Mouse (Mus musculus) neural tube, embryonic 15.5 days (tissue): Measurements from ENCODE around the gene Camk1g. TPM values are rescaled to one million over a fixed set of nuclear protein-coding genes. Genes with fewer than 3 reads are reported as not detected.

Experiments
- ATAC-seq: fragments of 200-750 bp; cut with Nextera tagmentation; 2 replicates; pipeline ENCODE4 v1.8.0; 2017; ENCODE audit warnings: mild to moderate bottlenecking, moderate TSS enrichment, moderate library complexity; ENCODE audit not compliant: low FRiP score
- H3K27ac ChIP-seq: fragments of 300-500 bp; sonication (generic); replicated peaks from 2 replicates; pipeline ENCODE4 v1.5.1; 2015; ENCODE audit warnings: mild to moderate bottlenecking, inconsistent platforms
- H3K27me3 ChIP-seq: fragments of 300-500 bp; sonication (generic); replicated peaks from 2 replicates; pipeline ENCODE4 v1.6.1; 2015; ENCODE audit warnings: inconsistent platforms
- H3K36me3 ChIP-seq: fragments of 300-500 bp; sonication (generic); 2 replicates; pipeline ENCODE4 v1.6.1; 2015; ENCODE audit warnings: inconsistent platforms
- H3K4me1 ChIP-seq: fragments of 300-500 bp; sonication (generic); 2 replicates; pipeline ENCODE4 v1.6.1; 2015; ENCODE audit warnings: inconsistent platforms
- H3K4me2 ChIP-seq: fragments of 300-500 bp; sonication (generic); 2 replicates; pipeline ENCODE4 v1.6.1; 2015; ENCODE audit warnings: inconsistent platforms, mild to moderate bottlenecking, moderate library complexity
- H3K4me3 ChIP-seq: fragments of 300-500 bp; sonication (generic); replicated peaks from 2 replicates; pipeline ENCODE4 v1.5.1; 2015; ENCODE audit warnings: mild to moderate bottlenecking, inconsistent platforms
- H3K9ac ChIP-seq: fragments of 300-500 bp; sonication (generic); replicated peaks from 2 replicates; pipeline ENCODE4 v1.6.1; 2015; ENCODE audit warnings: mild to moderate bottlenecking, inconsistent platforms
- H3K9me3 ChIP-seq: fragments of 300-500 bp; sonication (generic); replicated peaks from 2 replicates; pipeline ENCODE4 v1.6.1; 2016; ENCODE audit warnings: inconsistent platforms
- WGBS: fragments of 180-500 bp; shearing (Covaris S2); methylation state at CpG from one replicate; pipeline ENCODE4 v1.1.7; 2015; ENCODE audit warnings: mixed read lengths; 5-methylcytosine and 5-hydroxymethylcytosine counted together
- polyA plus RNA-seq: library from polyadenylated mRNA; unstranded; fragments of >200 nt; fragmentation: Nextera tagmentation; extraction: Ambion mirVana; gene quantifications from 2 replicates; pipeline ENCODE4 v1.2.1, GENCODE M21; 2015

Camk1g gene
- polyA plus RNA-seq, 1 experiment from 2014 or later: 49.5 TPM

DNA sequence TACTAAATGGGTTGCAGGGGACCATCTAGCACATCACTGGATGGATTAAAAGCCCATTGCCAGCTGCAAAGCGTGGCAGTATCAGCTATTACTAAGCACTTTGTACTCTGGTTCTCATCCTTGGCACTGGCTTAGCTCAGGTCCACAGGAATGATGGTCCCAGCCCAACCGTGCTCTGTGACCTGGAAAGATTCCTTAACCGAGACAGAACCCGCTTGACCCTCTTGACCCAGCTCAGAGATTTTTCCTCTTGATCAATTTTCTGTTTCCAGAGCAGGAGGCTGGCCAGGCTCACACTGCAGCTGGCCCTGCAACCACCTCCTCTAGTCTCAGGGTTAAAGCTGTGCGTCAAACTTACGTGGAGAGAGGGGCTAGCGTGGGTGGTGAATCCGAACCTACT, 1.0 kb downstream of the Camk1g start:
- peak overlapping the region; percentile 76; the same call in 1 of the 2 replicates for H3K27ac ChIP-seq
- no peaks in the 10 kb centered on the region for H3K36me3 ChIP-seq
- WGBS: 40% methylated on average over 8 of the region's 8 CpGs
- H3K4me1 ChIP-seq: peaks cover 41% of the 10 kb centered on the region
- peak overlapping the region; percentile 57 for H3K4me3 ChIP-seq
- no peaks in the 10 kb centered on the region for H3K27me3 ChIP-seq
- ATAC-seq: no peak
- peak overlapping the region; percentile 79 for H3K4me2 ChIP-seq
- peak overlapping the region; percentile 64 for H3K9ac ChIP-seq
- no peaks in the 10 kb centered on the region for H3K9me3 ChIP-seq

DNA sequence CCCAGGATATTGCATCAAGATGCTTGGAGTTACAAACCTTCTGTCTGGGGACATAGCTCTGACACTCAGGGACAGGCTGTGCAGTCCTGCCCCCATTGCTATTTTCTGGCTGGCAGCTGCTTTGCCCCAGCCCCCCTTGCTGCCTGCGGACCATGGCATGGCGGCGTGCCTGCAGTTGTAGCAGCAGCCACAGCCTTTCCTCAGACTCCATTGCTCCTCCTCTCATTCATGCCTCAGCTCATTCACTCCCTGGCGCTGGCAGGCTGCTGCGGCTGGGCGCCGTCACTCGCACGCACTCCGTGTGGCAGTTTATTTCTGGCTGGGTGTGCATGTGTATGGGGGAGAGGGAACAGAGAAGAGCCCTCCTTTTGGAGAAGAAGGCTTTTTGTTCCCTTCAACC, 2.0 kb downstream of the Camk1g start:
- Histone ChIP-seq H3K4me2 (peak overlapping the region; percentile 79), H3K4me3 (peak overlapping the region; percentile 57), H3K9ac (peak overlapping the region; percentile 46), H3K4me1 (peaks cover 42% of the 10 kb centered on the region), H3K27ac (peak overlapping the region; percentile 84), H3K9me3 (no peaks in the 10 kb centered on the region), H3K27me3 (no peaks in the 10 kb centered on the region), H3K36me3 (no peaks in the 10 kb centered on the region)
- peak; percentile 55; the same call in 1 of the 2 replicates for ATAC-seq
- WGBS: 11% methylated on average over 10 of the region's 10 CpGs

DNA sequence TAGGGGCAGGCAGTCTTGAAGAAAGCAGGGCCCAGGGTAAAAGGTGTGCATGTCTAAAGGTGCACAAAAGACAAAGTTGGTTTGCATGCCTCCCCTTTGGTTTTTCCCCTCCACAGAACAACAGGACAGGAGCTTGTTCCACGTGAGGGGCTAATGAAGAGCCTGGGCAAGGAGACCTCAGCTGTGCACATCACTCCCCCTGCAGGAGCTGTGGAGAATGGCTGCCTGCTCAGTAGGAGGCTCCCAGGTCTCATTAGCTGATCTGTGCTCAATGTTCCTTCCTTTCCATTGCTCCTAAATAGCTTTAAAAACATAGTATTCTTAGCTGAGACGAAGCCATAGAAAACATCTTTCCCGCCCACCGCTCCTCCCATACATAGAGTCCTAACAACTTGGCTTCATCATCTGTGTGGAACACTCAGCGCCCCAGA, 6.3 kb downstream of the Camk1g start:
- Histone ChIP-seq H3K27ac (no peak overlapping the region), H3K27me3 (no peaks in the 10 kb centered on the region), H3K4me1 (peaks cover 26% of the 10 kb centered on the region), H3K4me2 (no peak overlapping the region), H3K36me3 (peaks cover 26% of the 10 kb centered on the region), H3K9me3 (no peaks in the 10 kb centered on the region), H3K4me3 (no peak overlapping the region), H3K9ac (no peak overlapping the region)
- 67% methylated on average over 5 of the region's 5 CpGs for WGBS
- no peak for ATAC-seq

DNA sequence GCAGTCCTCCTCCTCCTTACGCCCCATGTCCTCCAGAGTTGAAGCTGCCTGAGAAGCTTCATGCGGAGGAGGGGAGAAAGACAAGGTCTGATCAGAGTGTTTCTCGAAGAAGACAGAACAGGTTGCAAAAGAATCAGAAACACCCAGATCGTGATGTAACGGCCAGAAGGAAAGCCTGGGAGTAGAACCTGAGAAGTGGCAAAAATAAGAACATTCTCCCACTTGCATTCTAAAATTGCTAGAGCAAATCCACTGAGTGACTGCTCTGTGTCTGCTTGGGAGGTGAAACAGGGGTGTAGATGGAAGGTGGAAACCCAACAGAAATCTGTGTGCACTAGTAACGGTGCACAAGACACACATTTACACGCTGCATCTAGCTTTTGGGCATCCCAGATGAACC, 8.0 kb downstream of the Camk1g start:
- 91% methylated on average over 7 of the region's 7 CpGs for WGBS
- Histone ChIP-seq H3K4me1 (peaks cover 8% of the 10 kb centered on the region), H3K27me3 (no peaks in the 10 kb centered on the region), H3K36me3 (peaks cover 37% of the 10 kb centered on the region), H3K9me3 (no peaks in the 10 kb centered on the region), H3K4me3 (no peak overlapping the region), H3K9ac (no peak overlapping the region), H3K4me2 (no peak overlapping the region), H3K27ac (no peak overlapping the region)
- no peak for ATAC-seq

DNA sequence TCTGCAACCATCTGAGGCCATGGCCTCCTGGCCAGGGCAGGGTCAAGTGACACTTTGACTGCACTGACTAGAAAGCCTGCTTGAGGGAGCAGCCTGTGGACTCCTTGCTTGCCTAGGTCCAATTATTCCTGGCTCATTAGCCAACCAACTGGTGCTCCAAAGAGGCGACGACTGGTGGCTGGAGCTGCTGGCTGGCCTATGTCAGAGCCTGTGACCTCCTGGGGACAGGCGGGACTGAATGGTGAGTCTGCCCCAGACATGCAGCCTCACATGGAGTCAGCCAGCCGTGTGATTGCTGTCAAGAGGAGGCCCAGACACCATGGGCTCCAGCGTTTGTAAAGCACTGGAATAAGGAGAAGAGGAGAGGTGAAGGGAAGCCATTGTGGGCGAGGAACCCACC, 8.9 kb downstream of the Camk1g start:
- ATAC-seq: no peak
- Histone ChIP-seq H3K4me2 (no peak overlapping the region), H3K27me3 (no peaks in the 10 kb centered on the region), H3K9ac (no peak overlapping the region), H3K4me3 (no peak overlapping the region), H3K27ac (no peak overlapping the region), H3K4me1 (peaks cover 3% of the 10 kb centered on the region), H3K9me3 (no peaks in the 10 kb centered on the region), H3K36me3 (peaks cover 41% of the 10 kb centered on the region)
- 30% methylated on average over 6 of the region's 6 CpGs for WGBS

DNA sequence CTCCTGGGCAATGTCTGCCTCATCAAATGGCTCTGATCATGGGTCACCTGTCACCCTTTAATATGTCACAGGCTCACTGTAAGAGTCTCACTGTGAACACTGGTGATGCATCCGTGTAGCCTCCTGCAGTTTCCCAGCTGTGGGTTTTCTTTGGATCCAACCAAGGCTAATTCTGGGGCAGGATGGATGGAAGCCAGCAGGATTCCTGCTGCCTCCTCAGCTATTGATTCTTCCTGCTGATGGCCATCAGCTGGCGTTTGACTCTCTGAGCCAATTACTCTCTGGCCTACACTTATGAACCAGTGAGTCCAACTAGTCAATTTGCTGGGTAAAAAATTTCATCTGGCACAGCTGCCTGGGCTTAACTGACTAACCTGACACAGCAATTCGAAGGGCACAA, 10.9 kb downstream of the Camk1g start:
- WGBS: 63% methylated on average over 3 of the region's 3 CpGs
- Histone ChIP-seq H3K9me3 (no peaks in the 10 kb centered on the region), H3K9ac (no peak overlapping the region), H3K4me1 (peaks cover 2% of the 10 kb centered on the region), H3K4me2 (no peak overlapping the region), H3K27me3 (no peaks in the 10 kb centered on the region), H3K4me3 (no peak overlapping the region), H3K27ac (no peak overlapping the region), H3K36me3 (peaks cover 57% of the 10 kb centered on the region)
- ATAC-seq: no peak

DNA sequence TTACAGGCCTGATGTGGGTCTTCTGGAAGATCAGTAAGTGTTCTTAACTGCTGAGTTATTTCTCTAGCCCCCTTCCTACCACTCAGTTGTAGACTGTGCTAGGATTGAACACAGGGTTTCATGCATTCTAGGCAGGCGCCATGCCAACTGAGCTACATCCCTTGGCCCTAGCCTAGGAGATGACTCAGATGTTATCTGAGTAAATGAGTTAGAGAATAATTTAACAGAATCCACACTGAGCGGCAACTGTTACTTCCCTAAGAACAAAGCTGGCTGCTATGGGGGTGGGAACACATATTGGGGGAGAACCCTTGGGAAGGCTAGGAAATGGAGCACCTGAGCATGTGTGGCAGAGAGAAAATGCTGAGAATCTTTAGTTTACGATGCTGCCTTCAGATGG, 18.5 kb downstream of the Camk1g start:
- 79% methylated on average over 3 of the region's 3 CpGs for WGBS
- H3K9me3 ChIP-seq: no peaks in the 10 kb centered on the region
- no peak overlapping the region for H3K9ac ChIP-seq
- H3K4me1 ChIP-seq: no peaks in the 10 kb centered on the region
- peaks cover 90% of the 10 kb centered on the region for H3K36me3 ChIP-seq
- H3K27me3 ChIP-seq: no peaks in the 10 kb centered on the region
- H3K4me2 ChIP-seq: no peak overlapping the region
- no peak overlapping the region for H3K4me3 ChIP-seq
- no peak overlapping the region for H3K27ac ChIP-seq
- no peak for ATAC-seq

DNA sequence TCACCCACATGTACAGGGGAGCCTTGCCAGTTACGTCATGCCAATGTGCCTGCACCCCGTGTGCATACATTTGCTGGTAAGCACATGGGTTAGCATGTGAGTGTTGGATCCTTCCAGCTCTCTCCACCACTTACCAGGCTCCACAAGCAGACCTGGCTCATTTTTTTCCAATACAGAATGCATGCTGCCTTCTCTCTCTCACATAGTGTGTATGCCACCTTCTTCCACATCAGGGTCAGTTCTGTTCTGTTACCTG, 19.6 kb downstream of the Camk1g start:
- Histone ChIP-seq H3K4me3 (no peak overlapping the region), H3K4me2 (no peak overlapping the region), H3K4me1 (no peaks in the 10 kb centered on the region), H3K36me3 (peaks cover 81% of the 10 kb centered on the region), H3K9ac (no peak overlapping the region), H3K27me3 (no peaks in the 10 kb centered on the region), H3K27ac (no peak overlapping the region), H3K9me3 (no peaks in the 10 kb centered on the region)
- WGBS: 95% methylated on average over 2 of the region's 2 CpGs
- no peak for ATAC-seq

DNA sequence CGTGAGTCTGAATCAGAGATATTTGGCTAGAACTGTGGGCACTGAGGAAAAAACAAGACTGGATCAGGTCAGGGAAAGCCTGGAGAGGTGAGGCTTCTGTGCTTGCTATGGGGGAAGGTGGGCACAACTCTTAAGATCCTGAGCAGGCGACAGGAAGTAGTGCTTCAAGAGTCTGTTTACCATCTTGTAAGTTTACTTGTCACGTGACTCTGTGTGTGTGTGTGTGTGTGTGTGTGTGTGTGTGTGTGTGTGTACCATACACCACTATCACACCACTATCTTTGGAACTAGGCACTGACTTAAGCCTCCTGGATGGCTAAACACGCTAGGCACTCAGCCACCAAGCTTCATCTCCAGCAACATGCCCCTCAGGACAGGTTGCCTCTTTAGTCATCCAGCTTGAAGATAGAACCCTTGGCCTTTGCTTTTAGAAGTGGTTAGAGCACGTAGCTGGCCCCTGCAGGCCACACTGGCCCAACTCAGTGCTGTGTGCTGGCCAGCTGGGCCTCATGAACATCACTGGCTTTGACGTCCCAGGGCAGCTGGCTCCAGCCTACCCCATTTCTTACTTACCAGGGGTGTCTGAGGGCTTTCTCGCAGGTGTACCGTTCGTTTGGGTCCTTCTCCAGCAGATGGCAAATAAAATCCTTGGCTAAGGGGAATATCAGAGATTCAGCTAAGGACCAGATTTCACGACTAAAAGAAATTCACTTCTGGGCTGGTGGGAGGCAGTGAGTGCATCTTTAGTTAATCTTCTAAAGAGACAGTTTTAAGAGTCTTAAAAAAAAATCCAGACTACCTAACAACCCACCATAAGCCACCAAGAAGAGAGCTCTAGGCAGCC, 20.2 kb downstream of the Camk1g start:
- 85% methylated on average over 10 of the region's 10 CpGs for WGBS
- no peak for ATAC-seq
- H3K4me2 ChIP-seq: no peak overlapping the region

GRCm38 (mm10) chr1:193348261-193348962, 21.7 kb downstream of the Camk1g start:
- no peak overlapping the region for H3K4me3 ChIP-seq
- WGBS: 86% methylated on average over 9 of the region's 9 CpGs
- H3K9me3 ChIP-seq: no peaks in the 10 kb centered on the region
- no peak overlapping the region for H3K9ac ChIP-seq
- H3K27ac ChIP-seq: no peak overlapping the region
- no peak overlapping the region for H3K4me2 ChIP-seq
- H3K36me3 ChIP-seq: peaks cover 64% of the 10 kb centered on the region
- no peak for ATAC-seq
- H3K4me1 ChIP-seq: no peaks in the 10 kb centered on the region
- H3K27me3 ChIP-seq: no peaks in the 10 kb centered on the region

More for the DNA sequence above, 20.2 kb downstream of the Camk1g start:
- no peaks in the 10 kb centered on the region for H3K4me1 ChIP-seq
- no peaks in the 10 kb centered on the region for H3K9me3 ChIP-seq
- H3K36me3 ChIP-seq: peaks cover 77% of the 10 kb centered on the region
- no peak overlapping the region for H3K4me3 ChIP-seq
- no peak overlapping the region for H3K27ac ChIP-seq
- H3K9ac ChIP-seq: no peak overlapping the region
- H3K27me3 ChIP-seq: no peaks in the 10 kb centered on the region

- peaks cover 50% of the 10 kb centered on the region for H3K36me3 ChIP-seq
- no peaks in the 10 kb centered on the region for H3K4me1 ChIP-seq
- WGBS: 68% methylated on average over 3 of the region's 3 CpGs
Measured at GRCm38 (mm10) chr1:193346908-193347307, 23.2 kb downstream of the Camk1g start.

GRCm38 (mm10) chr1:193344976-193345375, 25.1 kb downstream of the Camk1g start:
- Histone ChIP-seq H3K4me2 (no peak overlapping the region), H3K4me1 (no peaks in the 10 kb centered on the region), H3K9ac (no peak overlapping the region), H3K27me3 (no peaks in the 10 kb centered on the region), H3K27ac (no peak overlapping the region), H3K4me3 (no peak overlapping the region), H3K36me3 (peaks cover 32% of the 10 kb centered on the region), H3K9me3 (no peaks in the 10 kb centered on the region)
- no peak for ATAC-seq
- 40% methylated on average over 2 of the region's 2 CpGs for WGBS

More at GRCm38 (mm10) chr1:193346908-193347307, 23.2 kb downstream of the Camk1g start:
- Histone ChIP-seq H3K4me3 (no peak overlapping the region), H3K9ac (no peak overlapping the region), H3K27me3 (no peaks in the 10 kb centered on the region), H3K4me2 (no peak overlapping the region), H3K9me3 (no peaks in the 10 kb centered on the region), H3K27ac (no peak overlapping the region)
- ATAC-seq: no peak
